In the genomic region with DNA sequence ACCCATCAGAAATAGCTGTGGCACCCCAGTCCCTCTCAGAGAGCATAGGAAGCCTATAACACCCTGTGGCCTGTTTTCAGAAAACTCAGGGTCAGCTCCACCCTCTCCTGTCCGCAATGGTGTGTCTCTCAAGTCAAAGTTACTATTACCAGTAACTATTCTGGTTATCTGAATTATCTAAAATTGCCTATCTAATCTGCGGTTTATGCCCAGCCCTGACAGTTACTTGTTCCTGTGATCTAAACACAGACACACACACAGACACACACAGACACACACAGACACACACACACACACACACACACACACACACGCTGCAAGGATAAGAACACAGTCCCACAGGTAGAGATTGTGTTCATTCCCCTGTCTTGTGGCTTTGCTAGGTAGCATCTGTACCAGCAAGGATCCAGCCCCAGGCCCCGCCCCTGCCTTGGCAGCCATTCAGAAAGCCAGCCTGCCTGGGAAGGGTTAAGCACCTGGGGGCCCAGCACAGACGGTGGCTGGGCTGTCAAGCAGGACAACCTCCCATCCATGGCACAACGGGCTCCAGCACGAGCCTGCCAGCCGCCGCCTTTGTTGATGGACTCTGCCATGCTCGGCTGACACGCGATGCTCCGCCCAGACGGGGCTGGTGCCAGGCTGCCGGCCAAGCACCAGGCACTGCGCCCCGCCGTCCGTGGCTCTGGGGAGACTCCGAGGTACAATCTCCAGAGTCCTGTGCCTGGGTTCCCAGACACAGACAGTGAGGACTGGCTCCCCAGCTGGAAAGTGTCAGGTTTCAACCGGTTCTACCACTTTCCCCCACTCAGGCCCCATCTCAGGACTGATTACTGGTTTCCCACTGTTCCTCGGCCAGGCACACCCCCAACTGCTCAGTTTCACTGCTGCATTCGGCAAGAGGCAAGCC, we compare ENCODE assay signal across 8 mouse cellular contexts. TPM values are rescaled to one million over a fixed set of nuclear protein-coding genes. Genes with fewer than 3 reads are reported as not detected.
DNase-seq lines count a peak whose midpoint lies in the region; ATAC-seq and TF ChIP-seq lines count a peak whose summit lies in the region.

No protein-coding gene starts in this region.

- DNase-seq in Muller cell, postnatal 12 days (ENCODE audit: inconsistent ontology term): peak; percentile 90
- DNase-seq in cerebellum, adult 2 months: peak; percentile 88 to 89
- peak; percentile 66 to 67 for DNase-seq in layer of hippocampus, adult 8-10 months (ENCODE audit: low spot score in 2 of 2)
- DNase-seq in lung, postnatal 0 days (ENCODE audit: low spot score): peak; percentile 95
- DNase-seq in ovary, postnatal 36 days (ENCODE audit: low spot score): peak; percentile 84
- DNase-seq in urinary bladder, postnatal 14 days (ENCODE audit: low spot score): peak; percentile 90

- no peaks in the 10 kb centered on the region for H3K27me3 ChIP-seq in cerebellum, adult 2 months (ENCODE audit: control insufficient read depth, insufficient read depth, low read length)
- peaks cover 10% of the 10 kb centered on the region; the same call in 1 of the 2 replicates for H3K27me3 ChIP-seq in forebrain, embryonic 16.5 days (replicated peaks; ENCODE audit: control insufficient read depth, insufficient read depth, low read length)
- H3K27me3 ChIP-seq in lung, postnatal 0 days (replicated peaks; ENCODE audit: insufficient read depth, low read length): no peaks in the 10 kb centered on the region

- peak overlapping the region; percentile 80 for H3K27ac ChIP-seq in cerebellum, adult 2 months (ENCODE audit: insufficient read depth, low read length)
- H3K27ac ChIP-seq in forebrain, embryonic 16.5 days (ENCODE audit: low read length): peak overlapping the region; percentile 65
- peak overlapping the region; percentile 91 for H3K27ac ChIP-seq in lung, postnatal 0 days (ENCODE audit: low read length)

- H3K9ac ChIP-seq in forebrain, embryonic 16.5 days (replicated peaks; ENCODE audit: low read depth, low read length): peak overlapping the region; percentile 63
- no peak overlapping the region for H3K9ac ChIP-seq in lung, postnatal 0 days (replicated peaks; ENCODE audit: low read depth)

- peak; percentile 91 for TF ChIP-seq EP300 in lung, postnatal 0 days (IDR thresholded peaks at IDR 0.05)

- WGBS in cerebellum, adult 2 months: 6% methylated on average over 23 of the region's 23 CpGs
- 8% methylated on average over 23 of the region's 23 CpGs for WGBS in forebrain, embryonic 16.5 days
- WGBS in lung, postnatal 0 days: 10% methylated on average over 23 of the region's 23 CpGs

- ATAC-seq in forebrain, embryonic 16.5 days: peak; percentile 80
- ATAC-seq in hematopoietic stem cell, adult 5-6 weeks (replicated peaks in 1 of 2; ENCODE audit: insufficient read depth in 1 of 2, low FRiP score in 2 of 2, low TSS enrichment in 1 of 2, low read depth in 1 of 2, poor library complexity in 2 of 2, severe bottlenecking in 2 of 2): peak; percentile 18 to 40; a peak in 2 of 4 replicates
- peak; percentile 76 for ATAC-seq in lung, postnatal 0 days

- peak overlapping the region; percentile 43 for H3K4me3 ChIP-seq in cerebellum, adult 2 months (replicated peaks; ENCODE audit: insufficient read depth, low read depth, low read length)
- H3K4me3 ChIP-seq in forebrain, embryonic 16.5 days (replicated peaks; ENCODE audit: low read length): peak overlapping the region; percentile 38
- H3K4me3 ChIP-seq in lung, postnatal 0 days (ENCODE audit: low read depth, low read length): 0 out of 2 replicates have a peak overlapping the region, but pooled peaks have one; percentile 4

- peaks cover 75% of the 10 kb centered on the region for H3K4me1 ChIP-seq in cerebellum, adult 2 months (ENCODE audit: control insufficient read depth, insufficient read depth, low read length)
- peaks cover 54% of the 10 kb centered on the region for H3K4me1 ChIP-seq in forebrain, embryonic 16.5 days (replicated peaks; ENCODE audit: control insufficient read depth, insufficient read depth, low read length)
- peaks cover 64% of the 10 kb centered on the region for H3K4me1 ChIP-seq in lung, postnatal 0 days (ENCODE audit: insufficient read depth, low read depth, low read length)

- H3K36me3 ChIP-seq in forebrain, embryonic 16.5 days (ENCODE audit: control insufficient read depth, insufficient read depth): no peaks in the 10 kb centered on the region
- H3K36me3 ChIP-seq in lung, postnatal 0 days (ENCODE audit: insufficient read depth, low read length): no peaks in the 10 kb centered on the region

- TF ChIP-seq POLR2A in cerebellum, adult 2 months (IDR thresholded peaks at IDR 0.05; ENCODE audit: borderline replicate concordance, insufficient read depth, low read length): peak; percentile 45; the same call in 1 of the 2 replicates

- no peaks in the 10 kb centered on the region for H3K9me3 ChIP-seq in forebrain, embryonic 16.5 days (ENCODE audit: control insufficient read depth, low read length)
- no peaks in the 10 kb centered on the region for H3K9me3 ChIP-seq in lung, postnatal 0 days (ENCODE audit: low read length)

- peak overlapping the region; percentile 62 for H3K4me2 ChIP-seq in forebrain, embryonic 16.5 days (ENCODE audit: low read length)
- H3K4me2 ChIP-seq in lung, postnatal 0 days (replicated peaks; ENCODE audit: low read depth, low read length): peak overlapping the region; percentile 54

- TF ChIP-seq CTCF in cerebellum, adult 2 months (IDR thresholded peaks at IDR 0.05; ENCODE audit: borderline replicate concordance, insufficient read depth, low read depth, low read length): no peak
- no peak for TF ChIP-seq CTCF in lung, postnatal 0 days (IDR thresholded peaks at IDR 0.05)

RNA-seq across cellular contexts. Expression of gene Bmf, which starts 5.3 kb away (rescaled TPM):
- 8.6 and 9.2 TPM in 2 replicates for polyA plus RNA-seq in cerebellum, adult 2 months (2012; rRNA removed)
- 1.3 and 1.5 TPM in 2 replicates for polyA plus RNA-seq in forebrain, embryonic 16.5 days (2015; fragmentation: Nextera tagmentation; extraction: Ambion mirVana)
- total RNA-seq in hematopoietic stem cell, adult 5-6 weeks (2017): 1.9 and 2.6 TPM in 2 replicates
- 1 to 10 TPM; 2.0 to 8.6 (median 4.1) TPM for total RNA-seq in layer of hippocampus, adult 8-10 months (2022)
- polyA plus RNA-seq in lung, postnatal 0 days (2015; fragmentation: Nextera tagmentation; extraction: Ambion mirVana): 7.3 and 9.8 TPM in 2 replicates

RNA-seq across cellular contexts. Expression of gene Bub1b, which starts 53.9 kb away (rescaled TPM):
- 2.9 and 3.4 TPM in 2 replicates for polyA plus RNA-seq in cerebellum, adult 2 months (2012; rRNA removed)
- 36.4 and 45.0 TPM in 2 replicates for polyA plus RNA-seq in forebrain, embryonic 16.5 days (2015; fragmentation: Nextera tagmentation; extraction: Ambion mirVana)
- total RNA-seq in hematopoietic stem cell, adult 5-6 weeks (2017): 85.6 and 101 TPM in 2 replicates
- 1 to 10 TPM; 2.1 to 3.3 (median 2.3) TPM for total RNA-seq in layer of hippocampus, adult 8-10 months (2022)
- polyA plus RNA-seq in lung, postnatal 0 days (2015; fragmentation: Nextera tagmentation; extraction: Ambion mirVana): 4.1 and 5.8 TPM in 2 replicates

Comparison
In these comparisons a context has a peak if more than half of its experiments do, and no peak if none do; other contexts are left out.
1. Peak in every context shown above with its lines: DNase-seq, ATAC-seq, H3K4me3 ChIP-seq and H3K27ac ChIP-seq.
2. ATAC-seq: peak in every context shown above with its lines; median percentile 80 in forebrain, embryonic 16.5 days; 76 in lung, postnatal 0 days; 29 in hematopoietic stem cell, adult 5-6 weeks.